Mouse (Mus musculus) megakaryocyte, embryonic 14.5 days (primary cell): Measurements from ENCODE around the gene Gm21304. TPM values are rescaled to one million over a fixed set of nuclear protein-coding genes. Genes with fewer than 3 reads are reported as not detected.
"Not testable (repeated sequence)": the region's sequence is repeated elsewhere in the genome, so short reads cannot be mapped to it uniquely, and the experiment has no call there.

Source experiments
- H3K27me3 ChIP-seq: replicated peaks from 2 replicates; pipeline ENCODE3; 2012; ENCODE audit warnings: inconsistent platforms
- H3K36me3 ChIP-seq: replicated peaks from 2 replicates; pipeline ENCODE3; 2012; ENCODE audit warnings: low read length, inconsistent platforms, mixed read lengths
- H3K4me1 ChIP-seq: 2 replicates; pipeline ENCODE4 v1.6.1; 2012; ENCODE audit warnings: inconsistent platforms
- H3K4me3 ChIP-seq: replicated peaks from 2 replicates; pipeline ENCODE3; 2012; ENCODE audit warnings: moderate library complexity, mild to moderate bottlenecking, inconsistent platforms
- H3K9me3 ChIP-seq: 2 replicates; pipeline ENCODE4 v1.6.1; 2012; ENCODE audit warnings: inconsistent platforms
- FLI1 ChIP-seq: IDR thresholded peaks from 2 replicates; pipeline ENCODE4 v1.6.1; 2012; ENCODE audit warnings: low read length, inconsistent platforms, mixed read lengths
- GATA1 ChIP-seq: IDR thresholded peaks from 3 replicates; pipeline ENCODE4 v1.6.1; 2012; ENCODE audit warnings: mixed read lengths, low read length, inconsistent platforms, borderline replicate concordance
- polyA plus RNA-seq: library from polyadenylated mRNA; stranded (reverse); fragments of >175 nt; gene quantifications from 2 replicates; pipeline ENCODE4 v1.2.3, GENCODE M21; 2012; ENCODE audit warnings: low replicate concordance; ENCODE audit not compliant: insufficient read depth

The Gm21304 gene
- polyA plus RNA-seq = not detected in 2 replicates

DNA sequence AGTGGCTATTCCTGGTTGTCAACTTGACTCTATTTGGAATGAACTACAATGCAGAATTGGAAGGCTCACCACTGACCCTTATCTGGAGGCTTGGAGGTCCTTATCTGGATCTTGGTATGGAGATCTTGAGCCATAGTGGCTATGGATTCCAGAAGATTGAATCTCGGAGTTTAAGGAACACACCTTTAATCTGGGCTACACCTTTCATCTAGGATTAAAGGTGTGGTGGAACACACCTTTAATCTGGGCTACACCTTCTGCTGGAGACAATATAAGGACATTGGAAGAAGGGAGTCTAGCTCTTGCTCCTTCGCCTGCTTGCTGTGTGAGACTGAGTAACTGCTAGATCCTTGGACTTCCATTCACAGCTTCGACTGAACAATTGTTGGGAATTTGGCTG lies at the start of gene Gm21304:
TSS of gene Gm21304 (plus strand) at position 301 of the 400 bp plus-strand sequence.
- H3K27me3 ChIP-seq, H3K4me1 ChIP-seq, H3K4me3 ChIP-seq, H3K9me3 ChIP-seq, H3K36me3 ChIP-seq: not testable (repeated sequence)

DNA sequence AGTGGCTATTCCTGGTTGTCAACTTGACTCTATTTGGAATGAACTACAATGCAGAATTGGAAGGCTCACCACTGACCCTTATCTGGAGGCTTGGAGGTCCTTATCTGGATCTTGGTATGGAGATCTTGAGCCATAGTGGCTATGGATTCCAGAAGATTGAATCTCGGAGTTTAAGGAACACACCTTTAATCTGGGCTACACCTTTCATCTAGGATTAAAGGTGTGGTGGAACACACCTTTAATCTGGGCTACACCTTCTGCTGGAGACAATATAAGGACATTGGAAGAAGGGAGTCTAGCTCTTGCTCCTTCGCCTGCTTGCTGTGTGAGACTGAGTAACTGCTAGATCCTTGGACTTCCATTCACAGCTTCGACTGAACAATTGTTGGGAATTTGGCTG lies 25.6 kb upstream of the Gm21304 start, which contains the start of gene Gm21293:
TSS of gene Gm21293 (plus strand) at position 301 of the 400 bp plus-strand sequence.
- not testable (repeated sequence) for H3K27me3 ChIP-seq, H3K9me3 ChIP-seq, H3K36me3 ChIP-seq, H3K4me3 ChIP-seq, H3K4me1 ChIP-seq

DNA sequence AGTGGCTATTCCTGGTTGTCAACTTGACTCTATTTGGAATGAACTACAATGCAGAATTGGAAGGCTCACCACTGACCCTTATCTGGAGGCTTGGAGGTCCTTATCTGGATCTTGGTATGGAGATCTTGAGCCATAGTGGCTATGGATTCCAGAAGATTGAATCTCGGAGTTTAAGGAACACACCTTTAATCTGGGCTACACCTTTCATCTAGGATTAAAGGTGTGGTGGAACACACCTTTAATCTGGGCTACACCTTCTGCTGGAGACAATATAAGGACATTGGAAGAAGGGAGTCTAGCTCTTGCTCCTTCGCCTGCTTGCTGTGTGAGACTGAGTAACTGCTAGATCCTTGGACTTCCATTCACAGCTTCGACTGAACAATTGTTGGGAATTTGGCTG lies 17.1 kb upstream of the Gm21304 start, which contains the start of gene Gm6763:
TSS of gene Gm6763 (plus strand) at position 301 of the 400 bp plus-strand sequence.
- not testable (repeated sequence) for H3K4me1 ChIP-seq, H3K4me3 ChIP-seq, H3K36me3 ChIP-seq, H3K27me3 ChIP-seq, H3K9me3 ChIP-seq

DNA sequence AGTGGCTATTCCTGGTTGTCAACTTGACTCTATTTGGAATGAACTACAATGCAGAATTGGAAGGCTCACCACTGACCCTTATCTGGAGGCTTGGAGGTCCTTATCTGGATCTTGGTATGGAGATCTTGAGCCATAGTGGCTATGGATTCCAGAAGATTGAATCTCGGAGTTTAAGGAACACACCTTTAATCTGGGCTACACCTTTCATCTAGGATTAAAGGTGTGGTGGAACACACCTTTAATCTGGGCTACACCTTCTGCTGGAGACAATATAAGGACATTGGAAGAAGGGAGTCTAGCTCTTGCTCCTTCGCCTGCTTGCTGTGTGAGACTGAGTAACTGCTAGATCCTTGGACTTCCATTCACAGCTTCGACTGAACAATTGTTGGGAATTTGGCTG lies 8.6 kb upstream of the Gm21304 start, which contains the start of gene Gm8764:
TSS of gene Gm8764 (plus strand) at position 301 of the 400 bp plus-strand sequence.
- not testable (repeated sequence) for H3K9me3 ChIP-seq, H3K36me3 ChIP-seq, H3K4me1 ChIP-seq, H3K27me3 ChIP-seq, H3K4me3 ChIP-seq

DNA sequence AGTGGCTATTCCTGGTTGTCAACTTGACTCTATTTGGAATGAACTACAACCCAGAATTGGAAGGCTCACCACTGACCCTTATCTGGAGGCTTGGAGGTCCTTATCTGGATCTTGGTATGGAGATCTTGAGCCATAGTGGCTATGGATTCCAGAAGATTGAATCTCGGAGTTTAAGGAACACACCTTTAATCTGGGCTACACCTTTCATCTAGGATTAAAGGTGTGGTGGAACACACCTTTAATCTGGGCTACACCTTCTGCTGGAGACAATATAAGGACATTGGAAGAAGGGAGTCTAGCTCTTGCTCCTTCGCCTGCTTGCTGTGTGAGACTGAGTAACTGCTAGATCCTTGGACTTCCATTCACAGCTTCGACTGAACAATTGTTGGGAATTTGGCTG lies 8.4 kb downstream of the Gm21304 start, which contains the start of gene Gm21312:
TSS of gene Gm21312 (plus strand) at position 301 of the 400 bp plus-strand sequence.
- not testable (repeated sequence) for H3K4me3 ChIP-seq, H3K36me3 ChIP-seq, H3K9me3 ChIP-seq, H3K4me1 ChIP-seq, H3K27me3 ChIP-seq

DNA sequence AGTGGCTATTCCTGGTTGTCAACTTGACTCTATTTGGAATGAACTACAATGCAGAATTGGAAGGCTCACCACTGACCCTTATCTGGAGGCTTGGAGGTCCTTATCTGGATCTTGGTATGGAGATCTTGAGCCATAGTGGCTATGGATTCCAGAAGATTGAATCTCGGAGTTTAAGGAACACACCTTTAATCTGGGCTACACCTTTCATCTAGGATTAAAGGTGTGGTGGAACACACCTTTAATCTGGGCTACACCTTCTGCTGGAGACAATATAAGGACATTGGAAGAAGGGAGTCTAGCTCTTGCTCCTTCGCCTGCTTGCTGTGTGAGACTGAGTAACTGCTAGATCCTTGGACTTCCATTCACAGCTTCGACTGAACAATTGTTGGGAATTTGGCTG lies 16.9 kb downstream of the Gm21304 start, which contains the start of gene Gm20765:
TSS of gene Gm20765 (plus strand) at position 301 of the 400 bp plus-strand sequence.
- not testable (repeated sequence) for H3K4me3 ChIP-seq, H3K36me3 ChIP-seq, H3K9me3 ChIP-seq, H3K27me3 ChIP-seq, H3K4me1 ChIP-seq

GRCm38 (mm10) chr10:104193742-104194141 lies 25.4 kb downstream of the Gm21304 start, which contains the start of gene Gm4340:
TSS of gene Gm4340 (plus strand) at chr10:104194042.
- not testable (repeated sequence) for H3K9me3 ChIP-seq, H3K4me3 ChIP-seq, H3K4me1 ChIP-seq, H3K27me3 ChIP-seq, H3K36me3 ChIP-seq

- TF ChIP-seq GATA1 (no peak), FLI1 (no peak)
- Histone ChIP-seq H3K4me3 (no peak overlapping the region), H3K9me3 (0 out of 2 replicates have a peak, but pooled peaks cover 7% of the 10 kb centered on the region), H3K27me3 (no peaks in the 10 kb centered on the region), H3K36me3 (no peaks in the 10 kb centered on the region), H3K4me1 (no peaks in the 10 kb centered on the region)
These were observed 41.3 kb downstream of the Gm21304 start for GRCm38 (mm10) chr10:104209655-104210054.

DNA sequence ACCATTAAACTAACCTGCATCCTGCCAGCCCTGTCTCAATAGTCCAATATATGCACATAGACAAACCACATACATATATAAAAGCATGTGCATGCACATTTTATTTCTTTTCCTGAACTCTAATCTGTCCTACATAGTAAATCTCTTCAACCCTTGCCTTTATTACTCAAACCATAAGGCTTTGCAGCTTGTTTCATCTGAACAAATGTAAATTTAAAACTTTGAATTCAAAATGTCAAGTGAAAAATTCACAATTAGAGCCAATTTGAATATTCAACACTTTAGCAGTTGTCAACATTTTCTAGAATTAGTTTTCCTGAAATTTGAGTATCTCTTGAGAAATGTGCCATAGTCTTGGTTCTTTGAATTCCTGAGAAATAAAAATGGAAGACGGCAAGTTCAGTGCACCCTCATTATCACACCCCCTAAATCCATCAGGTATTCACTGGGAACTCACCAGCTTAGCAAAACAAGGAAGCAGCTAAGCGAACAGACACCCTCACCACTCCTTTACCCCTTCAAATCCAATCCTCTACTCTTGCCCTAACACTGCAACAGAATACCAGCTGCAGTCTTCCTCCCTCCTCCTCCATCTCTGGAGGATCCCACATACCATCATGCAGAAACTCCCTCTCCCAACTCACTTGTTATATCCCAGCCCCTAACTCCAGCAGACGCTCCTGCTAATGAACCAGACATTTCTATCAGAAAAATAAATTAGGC lies 42.1 kb downstream of the Gm21304 start:
- H3K36me3 ChIP-seq = no peaks in the 10 kb centered on the region
- H3K27me3 ChIP-seq = no peaks in the 10 kb centered on the region
- TF ChIP-seq GATA1 (no peak), FLI1 (no peak)
- H3K9me3 ChIP-seq = 0 out of 2 replicates have a peak, but pooled peaks cover 7% of the 10 kb centered on the region
- H3K4me1 ChIP-seq = no peaks in the 10 kb centered on the region
- no peak overlapping the region for H3K4me3 ChIP-seq

- H3K36me3 ChIP-seq = no peaks in the 10 kb centered on the region
- no peak for TF ChIP-seq GATA1
- TF ChIP-seq FLI1 = no peak
- no peak overlapping the region for H3K4me3 ChIP-seq
- no peaks in the 10 kb centered on the region for H3K4me1 ChIP-seq
- 0 out of 2 replicates have a peak, but pooled peaks cover 7% of the 10 kb centered on the region for H3K9me3 ChIP-seq
- H3K27me3 ChIP-seq = no peaks in the 10 kb centered on the region
These were observed 46.2 kb downstream of the Gm21304 start for GRCm38 (mm10) chr10:104214527-104214926.

Other genes starting within 250 kb of the Gm21304 start
- not detected in 2 replicates for gene Gm21293, start 25.5 kb upstream of the Gm21304 start, polyA plus RNA-seq
- gene Gm6763, start 17.0 kb upstream of the Gm21304 start, polyA plus RNA-seq = not detected in 2 replicates
- gene Gm8764, start 8.5 kb upstream of the Gm21304 start, polyA plus RNA-seq = not detected in 2 replicates
- not detected in 2 replicates for gene Gm21312, start 8.5 kb downstream of the Gm21304 start, polyA plus RNA-seq
- gene Gm20765, start 17.0 kb downstream of the Gm21304 start, polyA plus RNA-seq = not detected in 2 replicates
- not detected in 2 replicates for gene Gm4340, start 25.5 kb downstream of the Gm21304 start, polyA plus RNA-seq